Mouse (Mus musculus): ENCODE data around the gene Evi5. TPM values are rescaled to one million over a fixed set of nuclear protein-coding genes. Genes with fewer than 3 reads are reported as not detected.

Evi5 gene
- polyA plus RNA-seq, 1 experiment from 2014 or later: 44.2 TPM

GRCm38 (mm10) chr5:107705756-107706155 lies 169.2 kb downstream of the Evi5 start:
- Histone ChIP-seq H3K27ac (ENCODE audit: low read depth, low read length) (no peak overlapping the region), H3K27me3 (ENCODE audit: control insufficient read depth, insufficient read depth, low read length) (no peaks in the 10 kb centered on the region), H3K9ac (ENCODE audit: low read length) (no peak overlapping the region), H3K4me2 (no peak overlapping the region), H3K4me3 (ENCODE audit: low read depth, low read length) (no peak overlapping the region), H3K9me3 (ENCODE audit: control insufficient read depth, low read length) (no peaks in the 10 kb centered on the region), H3K4me1 (ENCODE audit: control insufficient read depth, insufficient read depth, low read length) (no peaks in the 10 kb centered on the region), H3K36me3 (ENCODE audit: control insufficient read depth, insufficient read depth, low read length) (no peaks in the 10 kb centered on the region)
- DNase-seq (ENCODE audit: low spot score, missing footprints) (no peak), ATAC-seq (ENCODE audit: low FRiP score) (no peak)
- WGBS: 89% methylated on average over 4 of the region's 4 CpGs

- Histone ChIP-seq H3K4me3 (ENCODE audit: low read depth, low read length) (no peak overlapping the region), H3K9ac (ENCODE audit: low read length) (no peak overlapping the region), H3K9me3 (ENCODE audit: control insufficient read depth, low read length) (no peaks in the 10 kb centered on the region), H3K36me3 (ENCODE audit: control insufficient read depth, insufficient read depth, low read length) (no peaks in the 10 kb centered on the region), H3K27ac (ENCODE audit: low read depth, low read length) (no peak overlapping the region), H3K4me2 (no peak overlapping the region), H3K27me3 (ENCODE audit: control insufficient read depth, insufficient read depth, low read length) (no peaks in the 10 kb centered on the region), H3K4me1 (ENCODE audit: control insufficient read depth, insufficient read depth, low read length) (no peaks in the 10 kb centered on the region)
- WGBS: 89% methylated on average over 6 of the region's 6 CpGs
- ATAC-seq (ENCODE audit: low FRiP score) (no peak), DNase-seq (ENCODE audit: low spot score, missing footprints) (no peak)
Measured at GRCm38 (mm10) chr5:107703207-107703763, 171.6 kb downstream of the Evi5 start.

GRCm38 (mm10) chr5:107701658-107702057 lies 173.2 kb downstream of the Evi5 start:
- Histone ChIP-seq H3K4me1 (ENCODE audit: control insufficient read depth, insufficient read depth, low read length) (no peaks in the 10 kb centered on the region), H3K9ac (ENCODE audit: low read length) (no peak overlapping the region), H3K9me3 (ENCODE audit: control insufficient read depth, low read length) (no peaks in the 10 kb centered on the region), H3K36me3 (ENCODE audit: control insufficient read depth, insufficient read depth, low read length) (no peaks in the 10 kb centered on the region), H3K4me3 (ENCODE audit: low read depth, low read length) (no peak overlapping the region), H3K27me3 (ENCODE audit: control insufficient read depth, insufficient read depth, low read length) (no peaks in the 10 kb centered on the region), H3K4me2 (no peak overlapping the region), H3K27ac (ENCODE audit: low read depth, low read length) (no peak overlapping the region)
- DNase-seq (ENCODE audit: low spot score, missing footprints): no peak
- 87% methylated on average over 9 of the region's 9 CpGs for WGBS
- ATAC-seq (ENCODE audit: low FRiP score): no peak

GRCm38 (mm10) chr5:107700873-107701272 lies 174.0 kb downstream of the Evi5 start:
- no peaks in the 10 kb centered on the region for H3K27me3 ChIP-seq (ENCODE audit: control insufficient read depth, insufficient read depth, low read length)
- H3K27ac ChIP-seq (ENCODE audit: low read depth, low read length): no peak overlapping the region
- H3K4me1 ChIP-seq (ENCODE audit: control insufficient read depth, insufficient read depth, low read length): no peaks in the 10 kb centered on the region
- H3K9ac ChIP-seq (ENCODE audit: low read length): no peak overlapping the region
- 93% methylated on average over 10 of the region's 10 CpGs for WGBS
- no peaks in the 10 kb centered on the region for H3K9me3 ChIP-seq (ENCODE audit: control insufficient read depth, low read length)
- no peak for ATAC-seq (ENCODE audit: low FRiP score)
- no peak overlapping the region for H3K4me3 ChIP-seq (ENCODE audit: low read depth, low read length)
- no peak overlapping the region for H3K4me2 ChIP-seq
- DNase-seq (ENCODE audit: low spot score, missing footprints): no peak
- H3K36me3 ChIP-seq (ENCODE audit: control insufficient read depth, insufficient read depth, low read length): no peaks in the 10 kb centered on the region

GRCm38 (mm10) chr5:107698888-107699287 lies 176.0 kb downstream of the Evi5 start:
- H3K36me3 ChIP-seq (ENCODE audit: control insufficient read depth, insufficient read depth, low read length): no peaks in the 10 kb centered on the region

GRCm38 (mm10) chr5:107695019-107695418 lies 179.9 kb downstream of the Evi5 start:
- Histone ChIP-seq H3K4me1 (ENCODE audit: control insufficient read depth, insufficient read depth, low read length) (no peaks in the 10 kb centered on the region), H3K27ac (ENCODE audit: low read depth, low read length) (no peak overlapping the region), H3K9ac (ENCODE audit: low read length) (no peak overlapping the region), H3K27me3 (ENCODE audit: control insufficient read depth, insufficient read depth, low read length) (no peaks in the 10 kb centered on the region), H3K4me3 (ENCODE audit: low read depth, low read length) (no peak overlapping the region), H3K36me3 (ENCODE audit: control insufficient read depth, insufficient read depth, low read length) (no peaks in the 10 kb centered on the region), H3K9me3 (ENCODE audit: control insufficient read depth, low read length) (no peaks in the 10 kb centered on the region), H3K4me2 (no peak overlapping the region)
- ATAC-seq (ENCODE audit: low FRiP score): no peak
- DNase-seq (ENCODE audit: low spot score, missing footprints): peak; percentile 33
- WGBS: 84% methylated on average over 3 of the region's 3 CpGs

More at GRCm38 (mm10) chr5:107698888-107699287, 176.0 kb downstream of the Evi5 start:
- WGBS: 85% methylated on average over 8 of the region's 8 CpGs
- Histone ChIP-seq H3K4me3 (ENCODE audit: low read depth, low read length) (no peak overlapping the region), H3K4me1 (ENCODE audit: control insufficient read depth, insufficient read depth, low read length) (no peaks in the 10 kb centered on the region), H3K4me2 (no peak overlapping the region), H3K9ac (ENCODE audit: low read length) (no peak overlapping the region), H3K27me3 (ENCODE audit: control insufficient read depth, insufficient read depth, low read length) (no peaks in the 10 kb centered on the region), H3K27ac (ENCODE audit: low read depth, low read length) (no peak overlapping the region), H3K9me3 (ENCODE audit: control insufficient read depth, low read length) (no peaks in the 10 kb centered on the region)
- peak; percentile 44 for DNase-seq (ENCODE audit: low spot score, missing footprints)
- no peak for ATAC-seq (ENCODE audit: low FRiP score)

Other genes with a start within 250 kb of the Evi5 start
- gene Gfi1, start 149.1 kb downstream of the Evi5 start, polyA plus RNA-seq (2014; fragmentation: Nextera tagmentation; extraction: Ambion mirVana): not detected in 2 replicates
- gene Ube2d2b, start 45.0 kb downstream of the Evi5 start, polyA plus RNA-seq (2014; fragmentation: Nextera tagmentation; extraction: Ambion mirVana): not detected in 2 replicates
- 74.7 and 77.4 TPM in 2 replicates for gene Rpl5, start 25.4 kb upstream of the Evi5 start, polyA plus RNA-seq (2014; fragmentation: Nextera tagmentation; extraction: Ambion mirVana)
- gene Fam69a, start 112.0 kb upstream of the Evi5 start, polyA plus RNA-seq (2014; fragmentation: Nextera tagmentation; extraction: Ambion mirVana): 22.9 and 25.1 TPM in 2 replicates
- 124 and 139 TPM in 2 replicates for gene Mtf2, start 190.6 kb upstream of the Evi5 start, polyA plus RNA-seq (2014; fragmentation: Nextera tagmentation; extraction: Ambion mirVana)